Mouse (Mus musculus) limb, embryonic 14.5 days (tissue): ENCODE data around the gene Dcaf6. TPM values are rescaled to one million over a fixed set of nuclear protein-coding genes. Genes with fewer than 3 reads are reported as not detected.
A peak's percentile ranks its signal among the peaks of the same experiment; 100 is the strongest.

ENCODE experiments used
- ATAC-seq: fragments of 200-750 bp; cut with Nextera tagmentation; 2 replicates; pipeline ENCODE4 v1.8.0; 2017; ENCODE audit warnings: low read depth, moderate number of reproducible peaks, moderate TSS enrichment; ENCODE audit not compliant: low FRiP score
- DNase-seq: peaks from one replicate; pipeline ENCODE4 v3.0.0-alpha.2; 2015; ENCODE audit warnings: low spot score
- H3K27ac ChIP-seq: fragments of 300-500 bp; sonication (generic); replicated peaks from 2 replicates; pipeline ENCODE4 v1.5.1; 2014; ENCODE audit warnings: low read depth, mild to moderate bottlenecking, low read length, moderate library complexity, mixed read lengths
- H3K27me3 ChIP-seq: fragments of 300-500 bp; sonication (generic); 2 replicates; pipeline ENCODE4 v1.6.1; 2014; ENCODE audit warnings: low read length, mixed read lengths; ENCODE audit not compliant: control insufficient read depth, insufficient read depth
- H3K36me3 ChIP-seq: fragments of 300-500 bp; sonication (generic); 2 replicates; pipeline ENCODE4 v1.6.1; 2014; ENCODE audit warnings: mild to moderate bottlenecking, low read length, moderate library complexity, mixed read lengths; ENCODE audit not compliant: control insufficient read depth, insufficient read depth
- H3K4me1 ChIP-seq: fragments of 300-500 bp; sonication (generic); 2 replicates; pipeline ENCODE4 v1.6.1; 2014; ENCODE audit warnings: antibody characterized with exemption, low read length, mixed read lengths; ENCODE audit not compliant: control insufficient read depth, insufficient read depth
- H3K4me2 ChIP-seq: fragments of 300-500 bp; sonication (generic); replicated peaks from 2 replicates; pipeline ENCODE4 v1.6.1; 2014; ENCODE audit warnings: low read depth, mild to moderate bottlenecking, low read length, moderate library complexity; ENCODE audit not compliant: severe bottlenecking
- H3K4me3 ChIP-seq: fragments of 300-500 bp; sonication (generic); replicated peaks from 2 replicates; pipeline ENCODE4 v1.5.1; 2014; ENCODE audit warnings: low read length
- H3K9ac ChIP-seq: fragments of 300-500 bp; sonication (generic); 2 replicates; pipeline ENCODE4 v1.6.1; 2014; ENCODE audit warnings: mild to moderate bottlenecking, low read depth, low read length, moderate library complexity; ENCODE audit not compliant: severe bottlenecking
- H3K9me3 ChIP-seq: fragments of 300-500 bp; sonication (generic); 2 replicates; pipeline ENCODE4 v1.6.1; 2016; ENCODE audit warnings: low read length; ENCODE audit not compliant: control insufficient read depth
- POLR2A ChIP-seq: fragments of 200-500 bp; IDR thresholded peaks from 2 replicates; pipeline ENCODE4 v1.8.0; 2012; ENCODE audit warnings: inconsistent platforms, mild to moderate bottlenecking, moderate library complexity, borderline replicate concordance; ENCODE audit not compliant: insufficient read depth, insufficient read length; ENCODE audit errors: extremely low read depth
- WGBS: fragments of 180-500 bp; shearing (Covaris S2); extraction: QIAGEN DNeasy Blood & Tissue Kit; methylation state at CpG from one replicate; pipeline ENCODE4 v1.1.7; 2014; 5-methylcytosine and 5-hydroxymethylcytosine counted together
- polyA plus RNA-seq, 2 experiments: library from polyadenylated mRNA; depleted of rRNA in 1 of 2; stranded (reverse) in 1 of 2; unstranded in 1 of 2; fragments of >200 nt; fragmentation: Nextera tagmentation in 1 of 2; extraction: Ambion mirVana in 1 of 2; gene quantifications; 2 replicates each; pipeline versions ENCODE4 v1.2.1 to v1.2.3; 2012 to 2014

Dcaf6 gene
- polyA plus RNA-seq (2012; rRNA removed) (38.4 and 42.9 TPM in 2 replicates), polyA plus RNA-seq (2014; fragmentation: Nextera tagmentation; extraction: Ambion mirVana) (20.7 and 20.9 TPM in 2 replicates)

GRCm38 (mm10) chr1:165460360-165460800, at the start of gene Dcaf6, which contains the start of gene Mpc2:
Gene Dcaf6, minus strand, starts transcription at chr1:165460475.
Gene Mpc2, plus strand, starts transcription at chr1:165460637.
- no peaks in the 10 kb centered on the region for H3K36me3 ChIP-seq
- DNase-seq, result peak; percentile 95
- peak within 1 kb of the TSS; percentile 80 for H3K9ac ChIP-seq
- H3K27me3 ChIP-seq, result no peaks in the 10 kb centered on the region
- peak within 1 kb of the TSS; percentile 80 for H3K4me3 ChIP-seq
- WGBS, result under 1% methylated on average over 35 of the region's 37 CpGs
- H3K9me3 ChIP-seq, result no peaks in the 10 kb centered on the region
- peak; percentile 38; the same call in 1 of the 2 replicates for TF ChIP-seq POLR2A
- peak within 1 kb of the TSS; percentile 91 for H3K27ac ChIP-seq
- peak within 1 kb of the TSS; percentile 89 for H3K4me2 ChIP-seq
- peak; percentile 91 for ATAC-seq
- H3K4me1 ChIP-seq, result peaks cover 10% of the 10 kb centered on the region; the same call in 1 of the 2 replicates

GRCm38 (mm10) chr1:165506303-165506702, 46.0 kb upstream of the Dcaf6 start:
- no peak overlapping the region for H3K4me3 ChIP-seq
- ATAC-seq (no peak), DNase-seq (no peak)
- no peak for TF ChIP-seq POLR2A
- H3K4me1 ChIP-seq, result no peaks in the 10 kb centered on the region
- H3K9ac ChIP-seq, result no peak overlapping the region
- WGBS, result 88% methylated on average over 6 of the region's 6 CpGs
- no peaks in the 10 kb centered on the region for H3K27me3 ChIP-seq
- no peak overlapping the region for H3K27ac ChIP-seq
- no peaks in the 10 kb centered on the region for H3K36me3 ChIP-seq
- H3K9me3 ChIP-seq, result no peaks in the 10 kb centered on the region
- H3K4me2 ChIP-seq, result no peak overlapping the region

GRCm38 (mm10) chr1:165503307-165504024, 43.2 kb upstream of the Dcaf6 start:
- H3K4me1 ChIP-seq, result peaks cover 1% of the 10 kb centered on the region
- H3K9ac ChIP-seq, result no peak overlapping the region
- H3K27ac ChIP-seq, result no peak overlapping the region
- H3K27me3 ChIP-seq, result no peaks in the 10 kb centered on the region
- TF ChIP-seq POLR2A, result no peak
- H3K4me2 ChIP-seq, result no peak overlapping the region
- H3K36me3 ChIP-seq, result no peaks in the 10 kb centered on the region
- DNase-seq (peak; percentile 20), ATAC-seq (no peak)
- H3K4me3 ChIP-seq, result no peak overlapping the region
- H3K9me3 ChIP-seq, result no peaks in the 10 kb centered on the region
- WGBS, result 37% methylated on average over 10 of the region's 10 CpGs

- no peak for TF ChIP-seq POLR2A
- 35% methylated on average over 3 of the region's 3 CpGs for WGBS
- Histone ChIP-seq H3K36me3 (no peaks in the 10 kb centered on the region), H3K4me2 (no peak overlapping the region), H3K4me3 (no peak overlapping the region), H3K9me3 (no peaks in the 10 kb centered on the region), H3K4me1 (peaks cover 5% of the 10 kb centered on the region), H3K9ac (no peak overlapping the region), H3K27me3 (no peaks in the 10 kb centered on the region), H3K27ac (no peak overlapping the region)
- peak; percentile 79 for ATAC-seq
- DNase-seq, result peak; percentile 80
Observed at GRCm38 (mm10) chr1:165498856-165499255, 38.6 kb upstream of the Dcaf6 start.

GRCm38 (mm10) chr1:165489197-165489596, 28.9 kb upstream of the Dcaf6 start:
- no peak overlapping the region for H3K9ac ChIP-seq

More at GRCm38 (mm10) chr1:165489197-165489596, 28.9 kb upstream of the Dcaf6 start:
- 82% methylated on average over 4 of the region's 4 CpGs for WGBS
- no peak for TF ChIP-seq POLR2A
- Histone ChIP-seq H3K4me3 (no peak overlapping the region), H3K4me2 (no peak overlapping the region), H3K36me3 (no peaks in the 10 kb centered on the region), H3K27ac (no peak overlapping the region), H3K27me3 (no peaks in the 10 kb centered on the region), H3K9me3 (no peaks in the 10 kb centered on the region), H3K4me1 (no peaks in the 10 kb centered on the region)
- ATAC-seq, result no peak
- no peak for DNase-seq
